Comparison of ENCODE assay signal across 8 mouse cellular contexts in the genomic region with DNA sequence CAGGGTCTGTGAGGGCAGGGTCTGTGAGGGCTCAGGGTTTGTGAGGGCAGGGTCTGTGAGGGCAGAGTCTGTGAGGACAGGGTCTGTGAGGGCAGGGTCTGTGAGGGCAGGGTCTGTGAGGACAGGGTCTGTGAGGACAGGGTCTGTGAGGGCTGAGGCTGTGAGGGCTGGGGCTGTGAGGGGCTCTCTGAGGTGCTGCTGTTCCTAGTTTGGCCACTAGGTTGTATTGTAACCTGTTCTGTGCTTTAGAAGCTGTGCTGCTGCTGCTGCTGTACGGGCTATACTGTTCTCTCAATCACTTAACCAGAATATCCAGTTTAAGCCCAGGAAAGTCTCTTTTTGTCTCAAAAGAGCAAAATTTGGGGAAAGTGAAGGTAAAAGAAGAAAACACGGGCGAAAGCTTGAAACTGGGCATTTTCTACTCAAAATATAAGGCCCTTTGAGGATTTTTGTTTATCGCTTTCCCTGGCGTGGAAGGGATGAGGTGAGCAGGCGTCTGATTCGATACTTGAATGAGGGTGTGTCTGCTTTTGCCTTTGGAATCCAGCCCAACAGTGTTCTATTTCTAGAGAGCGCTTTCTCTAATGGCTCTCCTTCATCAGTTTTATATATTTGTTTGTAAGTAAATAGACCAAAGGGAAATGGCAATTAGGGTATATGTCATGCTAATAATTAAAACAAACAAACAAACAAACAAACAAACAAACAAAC.
DNase-seq lines count a peak whose midpoint lies in the region; ATAC-seq and TF ChIP-seq lines count a peak whose summit lies in the region.

No protein-coding gene starts in this region.

- H3K9me3 ChIP-seq in heart, embryonic 13.5 days, result no peaks in the 10 kb centered on the region
- H3K9me3 ChIP-seq in limb, embryonic 13.5 days, result no peaks in the 10 kb centered on the region
- H3K9me3 ChIP-seq in neural tube, embryonic 12.5 days, result no peaks in the 10 kb centered on the region

- H3K4me1 ChIP-seq in heart, embryonic 13.5 days, result 0 out of 2 replicates have a peak, but pooled peaks cover 3% of the 10 kb centered on the region
- H3K4me1 ChIP-seq in limb, embryonic 13.5 days, result no peaks in the 10 kb centered on the region
- no peaks in the 10 kb centered on the region for H3K4me1 ChIP-seq in neural tube, embryonic 12.5 days

- peak overlapping the region; percentile 57 for H3K4me2 ChIP-seq in heart, embryonic 13.5 days
- H3K4me2 ChIP-seq in limb, embryonic 13.5 days (replicated peaks), result peak overlapping the region; percentile 33; the same call in 1 of the 2 replicates
- H3K4me2 ChIP-seq in neural tube, embryonic 12.5 days (replicated peaks), result 0 out of 2 replicates have a peak overlapping the region, but pooled peaks have one; percentile 31

- WGBS in heart, embryonic 13.5 days, result 29% methylated on average over 8 of the region's 8 CpGs
- 49% methylated on average over 8 of the region's 8 CpGs for WGBS in limb, embryonic 13.5 days
- 40% methylated on average over 8 of the region's 8 CpGs for WGBS in neural tube, embryonic 12.5 days

- H3K4me3 ChIP-seq in layer of hippocampus, adult 2 months, result no peak overlapping the region
- peak overlapping the region; percentile 38 for H3K4me3 ChIP-seq in heart, embryonic 13.5 days
- H3K4me3 ChIP-seq in limb, embryonic 13.5 days, result no peak overlapping the region
- no peak overlapping the region for H3K4me3 ChIP-seq in neural tube, embryonic 12.5 days

- no peak overlapping the region for H3K27ac ChIP-seq in layer of hippocampus, adult 2 months
- no peak overlapping the region for H3K27ac ChIP-seq in heart, embryonic 13.5 days (replicated peaks)
- H3K27ac ChIP-seq in limb, embryonic 13.5 days, result no peak overlapping the region
- H3K27ac ChIP-seq in neural tube, embryonic 12.5 days, result peak overlapping the region; percentile 26; the same call in 1 of the 2 replicates

- no peak for DNase-seq in layer of hippocampus, adult 2 months (ENCODE audit: low spot score in 2 of 2)
- DNase-seq in layer of hippocampus, postnatal 36 days, result no peak
- peak; percentile 6 for DNase-seq in cerebellum, adult 9-10 months
- no peak for DNase-seq in spleen, postnatal 4 days (ENCODE audit: low spot score in 2 of 2)
- no peak for DNase-seq in spleen, adult 18-20 months

- H3K27me3 ChIP-seq in heart, embryonic 13.5 days (replicated peaks), result no peaks in the 10 kb centered on the region
- H3K27me3 ChIP-seq in limb, embryonic 13.5 days, result no peaks in the 10 kb centered on the region
- H3K27me3 ChIP-seq in neural tube, embryonic 12.5 days (replicated peaks), result no peaks in the 10 kb centered on the region

- no peak overlapping the region for H3K9ac ChIP-seq in heart, embryonic 13.5 days
- no peak overlapping the region for H3K9ac ChIP-seq in limb, embryonic 13.5 days
- H3K9ac ChIP-seq in neural tube, embryonic 12.5 days, result no peak overlapping the region

- no peak for ATAC-seq in heart, embryonic 13.5 days (ENCODE audit: extremely low read depth, insufficient number of reproducible peaks, low FRiP score, low TSS enrichment)
- no peak; the same call in 1 of the 2 replicates for ATAC-seq in limb, embryonic 13.5 days (ENCODE audit: low FRiP score, low read depth)
- peak; percentile 92; the same call in 1 of the 2 replicates for ATAC-seq in neural tube, embryonic 12.5 days (ENCODE audit: low FRiP score, low read depth)

- H3K36me3 ChIP-seq in heart, embryonic 13.5 days, result no peaks in the 10 kb centered on the region
- no peaks in the 10 kb centered on the region for H3K36me3 ChIP-seq in limb, embryonic 13.5 days
- H3K36me3 ChIP-seq in neural tube, embryonic 12.5 days, result no peaks in the 10 kb centered on the region

- TF ChIP-seq CTCF in layer of hippocampus, adult 2 months (conservative IDR thresholded peaks at IDR 0.05), result peak; percentile 71
